Mouse (Mus musculus): ENCODE measurements at regions not wholly inside any gene's neighbourhood (a gene's known extent, or its start where the extent isn't known, plus 50 kb on each side); places are given as distances from the start of the nearest gene placed in this dataset.
"Not testable (repeated sequence)": the region's sequence is repeated elsewhere in the genome, so short reads cannot be mapped to it uniquely, and the experiment has no call there.

DNA sequence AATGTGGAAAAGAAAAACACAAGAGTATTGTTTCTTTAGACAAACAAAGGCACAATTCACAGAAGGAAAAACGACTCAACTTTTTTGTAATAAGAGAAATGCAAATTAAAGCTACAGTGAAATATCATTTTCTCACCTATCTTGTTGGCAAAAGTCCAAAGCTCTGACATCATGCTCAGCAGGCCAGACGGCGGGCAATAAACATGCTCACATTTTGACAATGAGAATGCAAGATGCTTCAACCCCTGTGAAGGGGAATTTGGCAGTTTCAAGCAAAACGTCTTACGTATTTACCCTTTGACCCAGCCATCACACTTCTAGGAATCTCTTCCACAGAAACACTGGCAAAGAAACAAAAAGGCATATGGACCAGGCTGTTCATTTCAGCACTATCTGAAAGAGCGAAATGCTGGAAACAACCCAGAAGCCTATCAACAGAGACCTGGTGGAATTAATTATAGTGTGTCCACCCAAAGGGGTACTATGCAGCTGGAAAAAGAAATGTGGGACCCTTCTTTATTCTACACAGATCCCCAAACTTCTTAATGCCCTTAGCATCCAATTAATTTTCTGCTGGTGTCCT is 203.4 kb upstream of the 2610301B20Rik start:
- no peak for ATAC-seq (ENCODE audit: low read depth)
- whole genome bisulfite sequencing (ENCODE audit: insufficient replicate concordance), result 61% methylated on average over 6 of the region's 6 CpGs
- no peaks in the 10 kb centered on the region for H3K36me3 ChIP-seq
- no peak overlapping the region for H3K4me3 ChIP-seq (replicated peaks)
- no peak overlapping the region for H3K9ac ChIP-seq
- no peak for DNase-seq
- no peak overlapping the region for H3K4me2 ChIP-seq
- no peaks in the 10 kb centered on the region for H3K27me3 ChIP-seq
- H3K4me1 ChIP-seq (replicated peaks), result no peaks in the 10 kb centered on the region
- H3K9me3 ChIP-seq (replicated peaks), result no peaks in the 10 kb centered on the region
- no peak overlapping the region for H3K27ac ChIP-seq

DNA sequence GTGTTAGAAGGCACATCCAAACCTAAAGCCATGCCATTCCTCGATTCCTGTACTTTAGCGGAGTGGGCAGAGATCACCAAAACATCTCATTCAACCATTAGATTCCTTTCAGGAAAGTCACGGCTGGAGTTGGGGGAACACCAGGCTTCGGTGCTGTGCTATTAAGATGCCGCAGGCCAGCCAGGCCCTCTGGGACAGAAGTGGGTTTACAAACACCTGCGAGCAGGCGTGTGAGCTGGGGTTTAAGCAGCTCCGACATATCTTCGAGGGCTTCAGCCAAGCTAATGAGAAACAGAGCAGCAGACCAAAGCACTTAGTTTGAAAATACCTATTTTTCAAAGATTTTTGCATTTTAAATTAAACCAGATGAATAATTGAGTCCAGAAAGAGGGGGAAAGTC is 183.2 kb upstream of the 2610301B20Rik start:
- no peak for DNase-seq
- 65% methylated on average over 9 of the region's 9 CpGs for WGBS (ENCODE audit: insufficient replicate concordance)

DNA sequence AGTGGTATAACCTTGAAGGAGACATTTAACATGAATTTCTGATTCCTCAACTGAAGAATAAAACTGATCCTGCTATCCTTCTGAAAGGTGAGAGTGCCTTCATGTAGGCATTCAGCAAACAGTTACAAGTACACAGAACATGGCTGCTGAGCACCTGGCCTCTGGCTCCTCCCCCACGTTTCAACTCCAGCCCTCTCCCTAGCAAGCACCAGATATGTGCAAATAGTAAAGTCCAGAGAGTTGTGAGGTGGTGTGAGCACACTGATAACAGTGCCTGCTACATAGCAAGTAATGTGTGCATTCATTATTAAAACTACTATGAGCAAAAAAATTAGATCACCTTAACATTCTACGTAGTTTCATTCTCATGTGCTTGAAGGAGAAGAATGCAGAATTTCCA is 181.4 kb upstream of the 2610301B20Rik start:
- Histone ChIP-seq H3K27ac (no peak overlapping the region), H3K27me3 (peaks cover 16% of the 10 kb centered on the region), H3K9me3 (replicated peaks) (no peaks in the 10 kb centered on the region), H3K4me1 (replicated peaks) (no peaks in the 10 kb centered on the region), H3K4me2 (no peak overlapping the region), H3K36me3 (no peaks in the 10 kb centered on the region), H3K9ac (no peak overlapping the region), H3K4me3 (replicated peaks) (no peak overlapping the region)
- DNase-seq (no peak), ATAC-seq (ENCODE audit: low read depth) (peak; percentile 64; the same call in 1 of the 2 replicates)
- 51% methylated on average over 2 of the region's 2 CpGs for WGBS (ENCODE audit: insufficient replicate concordance)

More for the DNA sequence above, 183.2 kb upstream of the 2610301B20Rik start:
- Histone ChIP-seq H3K27me3 (peaks cover 16% of the 10 kb centered on the region), H3K36me3 (no peaks in the 10 kb centered on the region), H3K4me1 (replicated peaks) (no peaks in the 10 kb centered on the region), H3K27ac (no peak overlapping the region), H3K9me3 (replicated peaks) (no peaks in the 10 kb centered on the region), H3K9ac (no peak overlapping the region), H3K4me2 (no peak overlapping the region), H3K4me3 (replicated peaks) (no peak overlapping the region)
- ATAC-seq (ENCODE audit: low read depth), result no peak

DNA sequence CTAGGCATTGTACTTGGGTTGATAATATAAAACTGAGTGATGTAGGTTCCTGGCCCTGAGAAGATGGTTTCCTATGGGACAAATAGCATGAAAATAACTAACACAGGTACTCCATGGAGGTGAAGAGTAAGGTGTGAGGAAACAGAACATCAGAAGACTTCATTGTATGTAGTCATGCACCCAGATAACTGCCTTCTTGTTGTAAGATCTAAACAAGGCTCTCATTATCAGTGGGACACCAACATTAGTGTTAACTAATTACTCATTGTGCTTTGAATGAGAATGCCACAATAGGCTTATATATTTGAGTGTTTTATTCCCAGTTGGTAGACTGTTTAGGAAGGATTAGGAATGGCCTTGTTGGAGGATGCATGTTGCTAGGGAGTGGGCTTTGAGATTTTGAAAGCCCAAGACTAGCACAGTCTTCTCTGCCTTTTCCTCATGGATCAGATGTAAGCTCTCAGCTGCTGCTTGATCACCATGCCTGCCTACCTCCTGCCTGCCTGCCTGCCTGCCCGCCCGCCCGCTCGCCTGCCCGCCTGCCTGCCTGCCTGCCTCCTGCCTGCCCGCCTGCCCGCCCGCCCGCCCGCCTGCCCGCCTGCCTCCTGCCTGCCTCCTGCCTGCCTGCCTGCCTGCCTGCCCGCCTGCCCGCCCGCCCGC is 180.7 kb upstream of the 2610301B20Rik start:
- WGBS (ENCODE audit: insufficient replicate concordance), result 28% methylated on average over 12 of the region's 15 CpGs
- H3K9ac ChIP-seq, result no peak overlapping the region
- H3K4me1 ChIP-seq (replicated peaks), result no peaks in the 10 kb centered on the region
- H3K27ac ChIP-seq, result no peak overlapping the region
- ATAC-seq (ENCODE audit: low read depth) (no peak), DNase-seq (no peak)
- H3K36me3 ChIP-seq, result no peaks in the 10 kb centered on the region
- H3K4me3 ChIP-seq (replicated peaks), result no peak overlapping the region
- no peak overlapping the region for H3K4me2 ChIP-seq
- peaks cover 16% of the 10 kb centered on the region for H3K27me3 ChIP-seq
- H3K9me3 ChIP-seq (replicated peaks), result no peaks in the 10 kb centered on the region

DNA sequence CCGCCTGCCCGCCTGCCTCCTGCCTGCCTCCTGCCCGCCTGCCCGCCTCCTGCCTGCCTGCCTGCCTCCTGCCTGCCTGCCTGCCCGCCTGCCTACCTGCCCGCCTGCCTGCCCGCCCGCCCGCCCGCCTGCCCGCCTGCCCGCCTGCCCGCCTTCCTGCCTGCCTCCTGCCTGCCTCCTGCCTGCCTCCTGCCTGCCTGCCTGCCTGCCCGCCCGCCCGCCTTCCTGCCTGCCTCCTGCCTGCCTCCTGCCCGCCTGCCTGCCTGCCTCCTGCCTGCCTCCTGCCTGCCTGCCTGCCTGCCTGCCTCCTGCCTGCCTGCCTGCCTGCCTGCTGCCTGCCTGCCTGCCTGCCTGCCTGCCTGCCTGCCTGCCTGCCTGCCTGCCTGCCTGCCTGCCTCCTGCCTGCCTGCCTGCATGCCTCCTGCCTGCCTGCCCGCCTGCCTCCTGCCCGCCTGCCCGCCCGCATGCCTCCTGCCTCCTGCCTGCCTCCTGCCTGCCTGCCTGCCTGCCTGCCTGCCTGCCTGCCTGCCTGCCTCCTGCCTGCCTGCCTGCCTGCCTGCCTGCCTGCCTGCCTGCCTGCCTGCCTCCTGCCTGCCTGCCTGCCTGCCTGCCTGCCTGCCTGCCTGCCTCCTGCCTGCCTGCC is 180.1 kb upstream of the 2610301B20Rik start:
- H3K4me1 ChIP-seq (replicated peaks); H3K9me3 ChIP-seq (replicated peaks); DNase-seq; H3K36me3 ChIP-seq; H3K9ac ChIP-seq; ATAC-seq (ENCODE audit: low read depth); H3K4me3 ChIP-seq (replicated peaks); H3K4me2 ChIP-seq; H3K27ac ChIP-seq: not testable (repeated sequence)
- H3K27me3 ChIP-seq, result peaks cover 16% of the 10 kb centered on the region
- 40% methylated on average over 9 of the region's 21 CpGs for WGBS (ENCODE audit: insufficient replicate concordance)

DNA sequence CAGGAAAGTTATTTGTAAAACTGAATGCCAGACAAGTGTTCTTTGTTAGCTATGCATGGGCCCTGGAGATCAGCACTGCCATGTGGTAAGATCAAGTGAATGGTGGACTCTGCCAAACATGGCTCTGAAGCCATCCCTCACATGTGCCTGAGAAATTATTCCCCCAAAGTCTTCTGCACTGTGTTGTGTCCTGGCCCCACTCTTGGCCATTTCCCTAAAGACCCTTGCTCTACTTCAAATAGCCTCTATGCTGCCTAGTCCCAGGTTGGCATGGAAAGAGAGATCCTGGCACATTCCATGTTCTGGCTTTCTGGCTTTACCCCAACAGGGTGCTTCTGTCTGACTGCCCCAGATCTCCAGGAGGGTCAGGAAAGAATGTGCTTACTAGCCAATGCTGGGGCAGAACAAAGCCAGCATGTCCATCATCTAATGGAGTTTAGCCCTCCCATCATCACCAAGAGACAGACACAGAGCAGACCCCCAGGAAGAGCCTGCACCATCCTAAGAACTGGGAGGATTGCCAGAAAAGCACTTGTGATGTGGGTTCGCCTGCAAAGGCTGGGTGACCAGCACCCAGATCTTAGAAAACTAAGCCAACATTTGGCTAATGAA is 177.0 kb upstream of the 2610301B20Rik start:
- Histone ChIP-seq H3K4me3 (replicated peaks) (no peak overlapping the region), H3K9me3 (replicated peaks) (no peaks in the 10 kb centered on the region)
- WGBS (ENCODE audit: insufficient replicate concordance), result 54% methylated on average over 1 of the region's 1 CpGs

DNA sequence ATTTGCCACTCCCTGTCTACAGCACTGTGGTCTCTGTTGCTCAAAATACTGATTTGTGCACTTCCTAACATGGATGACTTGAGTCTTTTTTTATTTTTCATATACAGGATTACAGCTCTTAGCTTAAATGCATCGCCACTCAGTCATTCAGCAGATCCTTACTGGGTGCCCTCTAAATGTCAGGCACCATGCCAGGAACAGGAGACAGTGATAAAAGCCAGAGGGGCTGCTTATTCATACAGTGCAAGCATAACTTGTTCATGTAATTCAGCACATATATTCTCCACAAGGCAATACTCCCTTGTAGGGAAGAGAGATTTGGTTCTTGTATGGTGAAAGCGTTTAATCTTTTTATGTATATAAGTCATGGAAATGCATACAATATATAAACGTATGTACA is 175.7 kb upstream of the 2610301B20Rik start:
- ATAC-seq (ENCODE audit: low read depth) (no peak), DNase-seq (no peak)
- Histone ChIP-seq H3K4me1 (replicated peaks) (no peaks in the 10 kb centered on the region), H3K27ac (no peak overlapping the region), H3K9ac (no peak overlapping the region), H3K4me2 (no peak overlapping the region), H3K27me3 (0 out of 2 replicates have a peak, but pooled peaks cover 5% of the 10 kb centered on the region), H3K36me3 (no peaks in the 10 kb centered on the region), H3K9me3 (replicated peaks) (no peaks in the 10 kb centered on the region), H3K4me3 (replicated peaks) (no peak overlapping the region)
- WGBS (ENCODE audit: insufficient replicate concordance), result 66% methylated on average over 3 of the region's 3 CpGs

More for the DNA sequence above, 177.0 kb upstream of the 2610301B20Rik start:
- H3K36me3 ChIP-seq, result no peaks in the 10 kb centered on the region
- no peak overlapping the region for H3K27ac ChIP-seq
- H3K4me1 ChIP-seq (replicated peaks), result no peaks in the 10 kb centered on the region
- no peak overlapping the region for H3K9ac ChIP-seq
- peaks cover 15% of the 10 kb centered on the region for H3K27me3 ChIP-seq
- no peak for DNase-seq
- H3K4me2 ChIP-seq, result no peak overlapping the region
- ATAC-seq (ENCODE audit: low read depth), result no peak

DNA sequence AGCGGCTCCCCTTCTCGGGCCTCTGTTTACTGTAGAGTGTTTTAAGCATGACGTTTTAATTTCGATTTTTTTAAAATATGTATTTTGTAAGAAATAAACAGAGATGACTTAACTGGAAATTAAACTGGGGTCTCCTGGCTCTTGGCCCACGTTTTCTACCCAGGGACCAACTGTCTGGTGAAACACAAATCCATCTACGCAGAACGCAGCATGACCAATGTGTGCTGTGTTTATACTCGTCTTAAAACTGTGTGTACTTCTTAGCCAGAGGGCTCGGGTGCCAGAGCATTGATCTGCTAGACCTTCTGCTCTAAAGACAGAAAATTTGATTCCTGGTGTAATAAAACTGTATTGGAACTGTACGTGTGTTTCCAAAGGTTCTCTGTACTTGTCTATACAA is 172.8 kb upstream of the 2610301B20Rik start:
- H3K4me1 ChIP-seq (replicated peaks), result no peaks in the 10 kb centered on the region
- no peak overlapping the region for H3K4me3 ChIP-seq (replicated peaks)
- H3K9me3 ChIP-seq (replicated peaks), result no peaks in the 10 kb centered on the region
- H3K27ac ChIP-seq, result no peak overlapping the region
- no peak for ATAC-seq (ENCODE audit: low read depth)
- H3K27me3 ChIP-seq, result no peaks in the 10 kb centered on the region
- H3K9ac ChIP-seq, result no peak overlapping the region
- DNase-seq, result no peak
- 65% methylated on average over 10 of the region's 10 CpGs for WGBS (ENCODE audit: insufficient replicate concordance)
- H3K4me2 ChIP-seq, result no peak overlapping the region
- H3K36me3 ChIP-seq, result no peaks in the 10 kb centered on the region

DNA sequence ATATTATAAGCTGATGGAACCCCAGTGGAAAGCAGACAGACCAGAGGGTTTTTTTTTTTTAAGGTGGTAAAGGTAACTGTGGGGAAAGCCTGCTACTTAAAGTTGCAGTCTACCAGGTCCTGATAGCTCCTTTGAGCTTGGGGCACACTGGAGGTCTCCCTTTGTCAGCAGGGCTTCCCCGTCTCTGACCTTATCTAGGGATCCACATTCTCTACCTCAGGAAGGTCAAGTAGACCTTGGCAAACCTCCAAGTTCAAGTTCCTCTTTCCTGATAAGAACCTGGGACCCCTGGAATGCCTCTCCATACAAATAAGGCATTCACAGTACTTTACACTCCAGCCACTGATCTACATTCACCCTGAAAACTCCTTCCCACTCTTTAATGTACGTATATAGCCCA is 171.1 kb upstream of the 2610301B20Rik start:
- DNase-seq (no peak), ATAC-seq (ENCODE audit: low read depth) (no peak)
- no peaks in the 10 kb centered on the region for H3K4me1 ChIP-seq (replicated peaks)
- H3K9ac ChIP-seq, result no peak overlapping the region
- no peaks in the 10 kb centered on the region for H3K9me3 ChIP-seq (replicated peaks)
- no peak overlapping the region for H3K27ac ChIP-seq
- no peak overlapping the region for H3K4me3 ChIP-seq (replicated peaks)
- H3K36me3 ChIP-seq, result no peaks in the 10 kb centered on the region
- no peaks in the 10 kb centered on the region for H3K27me3 ChIP-seq
- WGBS (ENCODE audit: insufficient replicate concordance), result 29% methylated on average over 2 of the region's 2 CpGs
- no peak overlapping the region for H3K4me2 ChIP-seq

DNA sequence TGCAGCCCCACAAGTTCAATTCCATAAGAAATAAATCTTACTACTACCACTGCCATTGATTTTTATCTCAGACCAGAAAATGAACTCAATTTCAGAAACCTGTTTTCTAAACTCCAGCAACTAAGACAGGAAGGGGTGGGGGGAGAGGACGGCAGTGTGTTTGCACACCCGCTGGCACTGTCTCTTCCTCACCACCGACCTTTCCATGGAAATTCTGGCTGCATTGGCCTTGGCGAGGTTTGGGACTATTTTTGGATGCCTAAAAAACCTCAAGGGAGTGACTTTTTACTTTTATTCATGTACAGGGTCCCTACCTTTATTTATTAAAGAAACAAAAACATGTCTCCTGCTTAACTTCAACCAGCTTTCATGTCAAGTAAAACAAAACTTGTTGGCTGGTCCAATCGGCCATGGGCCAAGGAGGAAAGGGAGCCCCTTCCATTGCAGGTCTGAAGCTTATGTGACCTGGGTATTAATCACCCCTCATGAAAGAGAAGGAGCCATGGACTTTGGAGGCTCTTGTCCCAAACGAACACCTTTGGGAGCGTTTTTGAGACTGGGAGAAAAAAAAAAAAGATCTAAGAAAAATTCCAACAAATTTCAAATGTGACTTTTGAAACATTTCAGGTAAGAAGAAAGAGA is 167.2 kb upstream of the 2610301B20Rik start:
- Histone ChIP-seq H3K9ac (no peak overlapping the region), H3K4me2 (no peak overlapping the region), H3K4me1 (replicated peaks) (no peaks in the 10 kb centered on the region), H3K27me3 (no peaks in the 10 kb centered on the region), H3K9me3 (replicated peaks) (no peaks in the 10 kb centered on the region), H3K27ac (no peak overlapping the region), H3K36me3 (no peaks in the 10 kb centered on the region), H3K4me3 (replicated peaks) (no peak overlapping the region)
- WGBS (ENCODE audit: insufficient replicate concordance), result 55% methylated on average over 7 of the region's 7 CpGs
- ATAC-seq (ENCODE audit: low read depth) (no peak), DNase-seq (no peak)

DNA sequence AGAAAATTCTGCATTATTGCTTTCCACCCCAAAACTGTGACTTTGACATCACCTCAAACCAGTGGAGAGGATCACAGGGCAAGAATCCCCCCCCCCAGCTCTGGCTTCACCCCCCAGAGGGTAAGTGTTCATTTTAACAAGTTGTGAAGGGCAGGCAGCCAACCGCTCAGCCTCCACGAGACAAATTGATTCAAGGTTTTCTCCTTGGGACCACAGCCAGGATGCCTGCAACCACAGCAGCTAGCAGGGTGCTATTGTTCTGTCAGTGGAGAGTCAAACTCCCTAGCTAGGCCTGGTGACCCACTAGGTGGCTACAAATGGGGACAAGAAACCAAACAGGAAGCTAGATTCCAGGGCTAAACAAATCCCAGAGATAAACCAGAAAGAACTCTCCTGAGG is 166.6 kb upstream of the 2610301B20Rik start:
- H3K4me3 ChIP-seq (replicated peaks), result no peak overlapping the region
- no peak overlapping the region for H3K27ac ChIP-seq
- no peak overlapping the region for H3K9ac ChIP-seq
- H3K4me2 ChIP-seq, result no peak overlapping the region
- H3K4me1 ChIP-seq (replicated peaks), result no peaks in the 10 kb centered on the region
- H3K9me3 ChIP-seq (replicated peaks), result no peaks in the 10 kb centered on the region
- WGBS (ENCODE audit: insufficient replicate concordance), result 28% methylated on average over 2 of the region's 2 CpGs
- no peaks in the 10 kb centered on the region for H3K27me3 ChIP-seq
- no peak for DNase-seq
- ATAC-seq (ENCODE audit: low read depth), result no peak
- H3K36me3 ChIP-seq, result no peaks in the 10 kb centered on the region
